Mouse (Mus musculus) ES-Bruce4 (cell line): Measurements from ENCODE around the gene Olfr705.

Source experiments
- CTCF ChIP-seq: IDR thresholded peaks from one replicate; pipeline ENCODE4 v1.8.1; 2011; ENCODE audit warnings: low read depth, low read length
- POLR2A ChIP-seq: IDR thresholded peaks from one replicate; pipeline ENCODE4 v1.8.1; 2011; ENCODE audit warnings: low read length; ENCODE audit not compliant: insufficient read depth

DNA sequence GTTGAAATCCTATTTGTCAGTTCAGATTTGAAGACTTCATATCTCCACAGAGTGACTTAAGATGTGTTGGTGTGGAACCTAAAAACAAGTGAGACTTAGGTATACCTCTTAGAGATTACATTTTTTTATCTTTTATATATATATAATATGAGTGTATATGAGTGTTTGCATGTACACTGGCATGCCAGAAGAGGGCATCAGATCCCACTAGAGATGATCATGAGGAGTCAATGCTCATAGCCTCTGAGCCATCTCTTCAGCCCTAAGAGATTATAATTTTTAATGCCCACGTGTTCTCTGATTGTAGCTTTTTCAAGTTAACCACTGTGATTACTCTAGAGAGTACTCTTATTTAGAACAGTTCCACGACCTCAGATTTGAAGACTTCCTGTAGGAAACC is 31.0 kb upstream of the Olfr705 start, which contains the start of gene Olfr1532-ps1:
- TF ChIP-seq CTCF (no peak), POLR2A (no peak)
